Mouse (Mus musculus) cerebellum, adult 8-10 months (tissue): ENCODE measurements around the gene Rin2.

Source experiments
- DNase-seq: peaks from one replicate; pipeline ENCODE4 v3.0.0; 2022

The Rin2 gene

DNA sequence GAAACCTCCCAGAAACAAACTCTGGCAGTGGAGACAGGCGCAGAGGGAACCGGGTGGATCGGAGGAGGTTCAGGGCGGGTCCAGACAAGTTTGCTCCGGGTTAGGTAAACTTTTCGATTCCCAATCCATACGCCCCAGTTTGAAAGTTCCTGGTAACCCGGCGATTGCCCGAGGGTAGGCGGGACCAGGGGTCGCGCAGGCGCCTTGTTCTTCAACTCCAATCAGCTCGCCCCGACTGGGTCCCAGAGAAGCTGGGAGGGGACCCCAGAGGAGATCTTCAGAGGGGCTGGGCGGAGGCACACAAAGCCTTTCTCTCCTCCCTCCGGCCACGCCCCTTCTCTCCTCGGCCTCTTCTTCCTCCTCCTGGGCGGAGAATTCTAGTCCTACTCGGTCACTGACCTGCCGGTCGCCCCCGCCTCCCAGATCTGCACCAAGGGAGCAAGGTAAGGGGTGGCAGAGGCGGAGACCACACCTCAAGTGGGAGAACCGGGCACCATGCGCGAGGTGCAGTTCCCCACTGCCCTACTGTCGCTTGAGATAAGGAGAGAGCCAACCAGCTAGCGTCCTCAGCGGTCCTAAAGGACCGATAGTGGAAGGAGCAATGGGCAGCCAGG lies at the start of gene Rin2:
Gene Rin2, plus strand, starts transcription at position 74 of the 614 bp plus-strand sequence.
- peak; percentile 7 for DNase-seq

DNA sequence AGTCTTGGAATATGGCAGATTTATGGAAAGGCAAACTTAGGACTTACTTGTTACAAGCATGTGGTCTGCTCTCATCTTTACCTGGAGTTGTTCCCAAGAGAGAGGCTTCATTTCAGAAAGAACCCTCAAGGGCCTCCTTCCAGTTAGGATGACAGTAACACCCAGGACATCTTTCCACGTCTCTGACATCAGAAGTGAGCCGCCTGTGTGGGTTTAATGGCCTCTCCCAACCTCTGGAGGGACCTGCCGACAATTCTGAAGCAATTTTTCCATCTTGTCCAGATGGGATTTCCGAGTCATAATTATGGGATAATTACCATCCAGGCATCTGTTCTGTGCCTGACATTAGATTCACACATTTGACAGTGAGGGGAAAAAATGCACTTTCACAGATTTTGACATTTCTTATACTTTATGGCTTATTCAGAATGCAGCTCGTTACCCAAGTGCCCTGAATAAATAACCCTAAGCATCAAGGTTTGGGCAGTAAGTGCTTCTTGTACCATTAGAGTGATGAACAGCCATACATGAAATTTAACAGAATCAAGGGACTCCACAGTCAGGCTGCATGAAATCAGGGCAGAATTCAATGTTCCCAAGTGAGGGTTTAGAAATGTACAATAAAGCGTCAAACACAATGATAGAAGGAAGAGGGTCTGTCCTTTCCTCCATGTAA lies 43.8 kb upstream of the Rin2 start:
- DNase-seq: no peak

DNA sequence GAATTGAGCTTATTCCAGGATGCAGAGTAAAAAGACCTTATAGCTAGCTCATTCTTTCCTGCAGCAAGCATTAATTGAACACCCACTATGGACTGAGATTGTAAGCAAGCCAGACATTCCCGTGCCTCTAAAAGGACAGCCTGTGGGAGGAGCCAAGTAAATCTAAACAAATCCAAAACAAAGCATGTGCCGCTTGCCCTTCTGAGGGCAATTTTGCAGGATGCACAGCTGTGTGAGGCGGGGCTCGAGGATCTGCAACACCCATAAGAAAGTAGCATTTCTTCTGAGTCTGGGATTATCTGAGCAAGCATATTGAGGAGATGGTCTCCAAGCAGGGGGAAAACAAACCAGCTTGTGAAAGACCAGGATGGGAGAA lies 43.2 kb upstream of the Rin2 start:
- no peak for DNase-seq

- DNase-seq: no peak
Measured at GRCm38 (mm10) chr2:145633811-145634210, 41.2 kb upstream of the Rin2 start.

DNA sequence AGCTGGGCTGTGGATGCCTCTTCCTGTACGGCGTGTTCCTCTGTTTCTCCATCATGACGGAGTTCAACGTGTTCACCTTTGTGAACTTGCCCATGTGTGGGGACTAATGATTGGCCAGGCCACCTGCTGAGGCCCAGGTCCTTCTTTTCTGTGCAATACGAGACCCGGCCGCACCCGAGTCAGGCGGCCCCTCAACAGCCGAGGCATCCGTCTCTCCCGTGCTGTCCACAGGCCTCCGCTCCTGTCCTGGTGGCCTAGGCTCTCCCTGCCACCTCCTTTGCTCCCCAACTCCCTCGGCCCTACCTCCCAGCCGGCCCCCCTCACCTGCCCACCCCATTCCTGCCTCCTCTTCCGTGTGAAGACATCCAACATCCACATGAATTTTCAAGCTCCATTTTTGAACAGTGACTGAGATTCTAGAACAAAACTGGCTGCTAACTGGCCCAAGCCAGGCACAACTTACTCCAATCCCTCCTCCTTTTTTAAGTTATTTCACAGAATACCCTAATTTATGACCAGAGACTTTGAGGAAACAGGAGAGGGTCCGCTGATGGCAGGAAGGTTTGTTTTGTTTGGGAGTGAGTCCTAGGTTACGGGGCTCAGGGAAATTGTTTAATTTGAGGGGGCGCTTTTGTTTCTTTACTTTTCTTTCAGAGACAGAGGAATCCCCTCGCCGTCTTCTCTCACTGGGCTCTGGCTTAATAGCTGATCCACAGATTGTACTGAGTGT lies 34.6 kb upstream of the Rin2 start:
- DNase-seq: no peak

DNA sequence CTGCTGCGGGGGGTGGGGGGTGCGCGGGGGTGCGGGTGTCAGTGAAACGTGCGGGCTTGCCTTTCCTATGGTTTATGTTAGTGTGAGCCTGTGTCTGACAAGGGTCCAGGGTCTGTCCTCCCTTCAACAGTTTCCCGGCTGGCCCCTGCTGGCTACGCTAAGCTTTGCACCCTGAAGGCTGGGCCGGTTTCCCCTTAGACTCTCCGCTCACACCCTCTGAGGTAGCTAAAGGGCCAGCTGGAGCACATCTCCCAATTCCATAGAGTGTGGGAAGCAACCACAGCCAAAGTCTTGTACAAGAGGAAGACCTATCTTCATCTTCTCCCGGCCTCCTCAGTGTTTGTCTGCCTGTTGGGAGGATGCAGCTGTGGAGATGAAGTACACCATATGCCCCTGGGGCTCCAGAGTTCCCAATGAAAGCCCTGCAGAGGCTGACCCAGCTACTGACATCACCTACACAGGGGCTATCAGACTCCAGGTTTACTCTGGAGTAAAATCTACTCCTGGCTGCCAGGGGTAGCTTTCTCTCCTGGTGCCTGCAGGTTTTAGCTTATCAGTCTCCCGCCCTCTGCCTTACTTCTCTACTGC lies 19.5 kb upstream of the Rin2 start:
- no peak for DNase-seq

DNA sequence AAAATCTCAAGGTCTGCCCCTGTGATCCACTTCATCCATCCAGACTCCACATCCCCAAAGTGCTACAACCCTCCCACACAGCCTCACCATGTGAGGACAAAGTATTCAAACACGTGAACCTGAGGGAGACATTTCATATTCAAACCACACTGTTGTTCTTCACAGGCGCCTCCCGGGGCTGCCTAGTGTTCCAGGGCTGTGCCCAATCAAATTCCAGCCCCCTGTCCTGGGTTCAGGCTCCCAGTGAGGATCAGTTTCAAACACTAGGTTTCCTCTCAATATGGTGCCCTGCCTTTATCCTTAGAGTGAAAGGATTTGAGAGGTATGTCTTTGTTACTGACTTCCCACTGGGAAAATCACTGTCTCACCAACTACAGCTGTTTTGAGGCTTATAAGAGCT lies 18.9 kb upstream of the Rin2 start:
- DNase-seq: no peak

DNA sequence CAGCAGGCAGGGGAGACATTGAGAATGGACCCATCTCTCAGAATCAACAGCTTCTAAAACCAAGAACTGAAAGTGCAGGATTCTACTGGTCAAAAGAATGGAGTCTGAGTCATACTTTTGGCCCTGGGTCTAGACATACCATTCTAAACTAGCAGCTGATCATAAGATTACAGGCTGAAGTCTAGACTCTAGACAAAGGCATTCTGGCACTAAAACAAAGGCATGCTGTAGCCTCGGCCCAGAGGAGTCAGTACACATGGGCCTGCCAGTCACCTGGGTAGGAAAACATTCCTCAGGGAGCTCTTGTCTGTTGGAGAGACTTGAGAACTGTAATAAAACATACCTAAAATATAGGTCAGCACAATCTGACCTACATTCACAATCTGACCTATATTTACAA lies 18.3 kb upstream of the Rin2 start:
- DNase-seq: no peak

DNA sequence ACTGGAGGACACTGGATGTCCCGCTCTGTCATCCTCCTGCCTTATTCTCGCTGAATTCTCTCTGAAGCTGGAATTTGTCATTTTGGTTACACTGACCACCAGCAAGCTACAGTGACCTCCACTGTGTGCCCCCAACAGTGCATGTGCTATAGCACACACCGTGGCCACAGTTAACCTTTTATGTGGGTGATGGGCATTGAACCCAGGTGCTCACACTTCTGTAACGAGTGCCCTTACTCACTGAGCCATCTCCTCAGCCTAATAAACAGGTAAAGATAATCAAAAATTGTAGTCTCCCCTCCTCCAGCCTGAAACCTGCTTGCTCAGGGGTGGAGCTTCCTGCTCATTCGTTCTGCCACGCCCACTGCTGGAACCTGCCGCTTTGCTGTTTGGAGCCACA lies 13.8 kb upstream of the Rin2 start:
- no peak for DNase-seq

- DNase-seq: no peak
Measured at GRCm38 (mm10) chr2:145663899-145664298, 11.1 kb upstream of the Rin2 start.

- no peak for DNase-seq
Measured at GRCm38 (mm10) chr2:145664311-145664710, 10.7 kb upstream of the Rin2 start.

DNA sequence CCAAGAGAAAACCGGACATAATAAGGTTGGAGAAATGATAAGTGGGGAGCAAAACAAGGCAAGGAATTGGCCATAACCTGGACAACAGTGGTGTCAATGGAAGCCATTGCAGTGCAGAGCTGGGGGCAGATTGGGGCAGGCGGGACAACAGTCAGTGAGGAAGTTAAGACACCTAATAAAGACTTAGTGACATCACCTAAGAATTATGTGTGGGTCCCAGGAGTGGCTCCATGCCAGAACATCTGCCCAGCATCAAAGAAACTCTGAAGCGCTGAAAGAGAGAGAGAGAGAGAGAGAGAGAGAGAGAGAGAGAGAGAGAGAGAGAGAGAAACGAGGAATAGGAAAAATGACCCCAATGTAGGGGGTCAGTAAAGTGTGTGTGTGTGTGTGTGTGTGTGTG lies 6.9 kb upstream of the Rin2 start:
- DNase-seq: no peak

DNA sequence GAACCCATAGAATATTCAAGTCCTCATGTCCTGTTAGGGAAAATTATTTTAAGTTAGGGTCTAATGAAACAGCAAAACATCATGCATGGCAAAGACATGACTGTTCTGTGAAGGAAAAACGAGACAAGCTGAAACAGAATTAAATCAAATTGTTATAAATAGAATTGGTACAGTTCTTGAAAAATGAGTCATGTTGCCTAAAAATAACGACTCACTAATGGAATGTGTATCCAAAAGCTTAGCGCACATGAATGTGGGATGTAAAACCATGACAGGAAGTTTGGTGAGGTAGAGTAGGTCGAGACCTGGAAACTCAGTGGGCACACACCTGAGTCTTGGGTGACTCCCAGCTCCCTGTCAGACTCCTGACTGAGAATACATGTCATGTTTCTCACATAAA lies 4.9 kb upstream of the Rin2 start:
- DNase-seq: no peak

DNA sequence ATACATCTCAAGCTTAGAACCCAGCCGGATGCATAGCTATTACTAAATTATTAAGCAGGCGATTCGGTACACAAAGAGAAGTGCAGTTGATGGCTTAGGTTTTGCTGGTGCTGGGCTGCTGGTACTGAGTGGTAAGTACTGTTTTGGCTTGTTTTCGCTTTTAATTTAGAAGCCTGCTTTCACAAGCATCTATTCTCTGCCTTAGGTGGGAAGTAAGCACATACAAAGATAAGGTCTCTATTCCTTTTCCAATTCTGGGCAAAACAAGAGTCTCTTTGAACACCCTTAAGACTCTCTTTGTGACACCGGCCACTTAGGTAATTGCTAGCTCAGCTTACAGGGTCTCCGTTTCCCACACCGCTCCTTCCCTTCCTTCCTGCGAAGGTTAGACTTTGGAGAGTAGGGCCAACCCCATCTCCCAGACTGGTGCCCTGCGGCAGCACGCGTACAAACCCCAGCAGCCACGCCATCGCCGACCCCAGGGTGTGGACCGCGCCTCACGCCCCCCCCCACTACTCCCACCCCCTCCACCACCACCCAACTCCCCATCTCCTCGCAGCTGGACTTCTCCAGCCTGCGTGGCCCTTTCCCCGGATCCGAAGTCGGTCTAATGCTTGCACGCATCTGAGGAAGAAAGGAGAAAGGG lies 396 bp upstream of the Rin2 start:
- no peak for DNase-seq

DNA sequence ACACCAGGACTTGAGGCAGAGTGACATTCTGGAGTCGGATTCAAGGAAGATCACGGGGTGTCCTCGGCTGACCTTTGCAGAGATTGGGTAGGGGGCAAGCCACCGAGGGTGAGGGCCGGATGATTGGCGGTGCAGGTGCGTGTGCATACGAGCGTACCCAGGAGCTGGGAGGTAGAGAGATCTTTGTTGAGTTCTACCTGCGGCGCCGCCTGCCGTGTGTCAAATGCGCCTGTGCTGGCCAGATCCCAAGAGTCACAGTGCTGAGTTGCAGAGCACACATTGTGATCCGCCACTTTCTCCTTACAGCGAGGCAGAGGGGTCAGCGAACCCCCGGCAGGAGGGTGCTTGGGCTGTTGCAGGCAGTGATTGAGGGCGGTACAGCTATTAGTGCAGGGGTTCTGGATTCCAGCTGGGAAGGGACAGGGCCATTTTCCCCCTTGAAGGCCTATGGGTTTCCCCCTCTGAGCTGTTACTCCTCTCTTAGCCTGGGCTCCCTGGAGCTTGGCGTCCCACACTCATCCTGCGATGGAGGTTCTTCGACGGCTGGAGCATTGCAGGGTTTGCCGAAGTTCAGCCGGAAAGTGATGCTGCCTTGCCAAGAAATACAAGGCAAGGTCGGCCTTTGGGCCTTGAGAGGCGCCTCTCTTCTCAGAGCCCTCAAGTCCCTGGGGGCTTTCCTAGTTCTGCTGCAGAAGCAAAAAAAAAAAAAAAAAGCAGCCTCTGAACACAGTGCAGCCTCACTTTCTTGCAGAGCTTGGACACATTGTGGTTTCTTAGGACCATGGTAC lies 935 bp downstream of the Rin2 start:
- peak; percentile 7 for DNase-seq

GRCm38 (mm10) chr2:145676544-145676925 lies 1.5 kb downstream of the Rin2 start:
- DNase-seq: no peak

DNA sequence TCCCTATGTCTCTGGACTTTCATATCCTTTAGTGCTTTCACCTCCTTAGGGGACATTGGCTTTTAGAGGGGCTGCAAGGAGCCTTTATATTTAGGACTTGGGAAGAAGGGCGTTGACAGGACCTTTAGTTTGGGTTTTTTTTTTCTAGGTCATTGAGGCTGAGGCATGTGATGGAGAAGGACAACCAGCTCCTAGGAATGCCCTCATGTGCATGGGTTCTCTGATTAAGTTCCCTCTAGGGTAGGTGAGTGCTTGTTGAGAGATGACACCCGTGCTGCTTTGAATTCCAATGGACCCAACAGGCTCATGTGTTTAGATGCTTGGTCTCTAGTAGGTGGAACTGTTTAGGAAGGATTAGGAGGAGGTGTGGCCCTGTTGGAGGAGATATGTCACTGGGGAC lies 1.9 kb downstream of the Rin2 start:
- no peak for DNase-seq

DNA sequence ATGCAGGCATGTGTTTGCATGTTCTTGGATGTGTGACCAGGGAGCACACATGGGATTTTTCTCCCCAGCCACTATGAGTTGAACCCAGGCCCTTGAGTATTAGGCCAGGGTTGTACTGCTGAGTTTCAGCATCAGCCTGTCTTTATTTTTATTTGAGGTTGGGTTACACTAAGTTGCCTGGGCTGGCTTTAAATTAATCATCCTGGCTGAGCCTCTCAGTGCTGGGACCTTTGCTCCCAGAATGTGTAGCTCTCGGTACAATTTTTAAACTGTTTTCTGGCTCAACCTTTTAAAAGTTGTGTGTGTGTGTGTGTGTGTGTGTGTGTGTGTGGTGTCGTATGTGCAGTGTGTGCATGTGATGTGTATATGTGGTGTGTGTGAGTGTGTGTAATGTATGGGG lies 5.1 kb downstream of the Rin2 start:
- no peak for DNase-seq

GRCm38 (mm10) chr2:145680762-145681161 lies 5.7 kb downstream of the Rin2 start:
- no peak for DNase-seq

- no peak for DNase-seq
Measured at GRCm38 (mm10) chr2:145681626-145682025, 6.6 kb downstream of the Rin2 start.

GRCm38 (mm10) chr2:145682924-145683323 lies 7.9 kb downstream of the Rin2 start:
- no peak for DNase-seq

DNA sequence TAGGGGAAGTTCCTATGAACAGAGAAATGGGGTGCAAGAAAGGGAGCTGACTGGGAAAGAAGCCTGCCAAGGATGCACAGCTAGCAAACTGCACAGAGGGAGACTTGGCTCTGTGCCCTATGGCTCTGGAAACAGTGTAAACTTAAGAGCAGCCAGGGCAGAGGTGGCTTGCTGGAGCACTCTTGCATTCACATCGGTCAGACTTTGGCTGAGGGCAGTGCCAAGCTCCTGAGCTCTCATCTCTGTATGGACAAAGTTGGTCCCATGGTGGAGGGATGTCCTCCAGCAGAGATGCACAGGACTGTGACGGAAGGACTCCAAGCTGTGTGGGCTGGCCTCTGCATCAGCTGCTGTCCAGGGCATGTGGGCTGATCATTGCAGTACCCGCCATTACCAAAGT lies 8.5 kb downstream of the Rin2 start:
- DNase-seq: no peak

DNA sequence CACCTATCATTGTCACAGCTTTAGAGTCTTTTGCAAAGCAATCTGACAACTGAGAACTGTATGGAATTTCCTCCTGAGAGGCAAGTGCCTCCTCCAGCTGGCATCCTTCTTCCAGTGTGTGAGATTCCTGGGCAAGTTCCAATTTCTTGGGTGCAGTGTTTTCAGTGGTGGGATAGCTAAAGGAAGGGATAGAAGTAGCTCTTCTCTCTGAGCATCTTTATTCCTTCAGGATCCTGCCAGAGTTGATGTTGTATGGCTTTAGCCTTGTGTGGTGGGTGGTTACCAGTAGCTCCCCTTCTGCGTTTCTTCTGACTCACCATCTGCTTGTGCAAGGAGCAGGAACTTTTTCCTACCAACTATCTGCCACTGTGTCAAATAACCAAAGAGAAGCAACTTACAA lies 9.1 kb downstream of the Rin2 start:
- no peak for DNase-seq
